Mouse (Mus musculus) CH12F3 (cell line): Measurements from ENCODE around the gene Lmod1.
"Not testable (repeated sequence)": the region's sequence is repeated elsewhere in the genome, so short reads cannot be mapped to it uniquely, and the experiment has no call there.

Source experiments
- in situ Hi-C: fragments of 300-500 bp; cut with MboI; formaldehyde crosslinking; loops from 2 replicates; pipeline ENCODE4 v1.14.3; 2020; ENCODE audit warnings: low sequenced_read_pairs

The Lmod1 gene

GRCm38 (mm10) chr1:135361491-135361890 is 36.9 kb downstream of the Lmod1 start:
- in situ Hi-C loops: no loop called here

- in situ Hi-C loops: no loop called here
Observed at GRCm38 (mm10) chr1:135362115-135362514, 37.5 kb downstream of the Lmod1 start.

GRCm38 (mm10) chr1:135363446-135363845 is 38.8 kb downstream of the Lmod1 start:
- in situ Hi-C loops: no loop called here

GRCm38 (mm10) chr1:135366380-135366779 is 41.8 kb downstream of the Lmod1 start:
- in situ Hi-C loops: no loop called here

- in situ Hi-C loops: no loop called here
Observed at GRCm38 (mm10) chr1:135367005-135367404, 42.4 kb downstream of the Lmod1 start.

GRCm38 (mm10) chr1:135367595-135367994 is 43.0 kb downstream of the Lmod1 start:
- in situ Hi-C loops: no loop called here

- in situ Hi-C loops: no loop called here
Observed at GRCm38 (mm10) chr1:135368245-135368644, 43.6 kb downstream of the Lmod1 start.

GRCm38 (mm10) chr1:135368982-135369381 is 44.4 kb downstream of the Lmod1 start:
- in situ Hi-C loops: no loop called here

- in situ Hi-C loops: no loop called here
Observed at GRCm38 (mm10) chr1:135369415-135369814, 44.8 kb downstream of the Lmod1 start.

- in situ Hi-C loops: no loop called here
Observed at GRCm38 (mm10) chr1:135373171-135373677, 48.6 kb downstream of the Lmod1 start.

GRCm38 (mm10) chr1:135374175-135374867 is 49.7 kb downstream of the Lmod1 start:
- in situ Hi-C loops: no loop called here

- in situ Hi-C loops: loop anchor here (5.0 kb wide), 1 partner anchor 203 kb away; no protein-coding TSS in a partner anchor
Observed at GRCm38 (mm10) chr1:135374868-135375581, 50.4 kb downstream of the Lmod1 start, which contains the start of gene Shisa4. TSS of gene Shisa4 (minus strand) at chr1:135375237.

GRCm38 (mm10) chr1:135378576-135378975 is 54.0 kb downstream of the Lmod1 start:
- in situ Hi-C loops: loop anchor here (5.0 kb wide), 1 partner anchor 206 kb away; no protein-coding TSS in a partner anchor

- in situ Hi-C loops: loop anchor here (5.0 kb wide), 1 partner anchor 207 kb away; no protein-coding TSS in a partner anchor
Observed at GRCm38 (mm10) chr1:135379048-135379447, 54.4 kb downstream of the Lmod1 start.

GRCm38 (mm10) chr1:135380071-135380991 is 55.7 kb downstream of the Lmod1 start:
- in situ Hi-C loops: no loop called here

GRCm38 (mm10) chr1:135381560-135381959 is 57.0 kb downstream of the Lmod1 start:
- in situ Hi-C loops: not testable (repeated sequence)

- in situ Hi-C loops: no loop called here
Observed at GRCm38 (mm10) chr1:135384171-135384570, 59.6 kb downstream of the Lmod1 start.

- in situ Hi-C loops: no loop called here
Observed at GRCm38 (mm10) chr1:135385161-135385560, 60.6 kb downstream of the Lmod1 start.

GRCm38 (mm10) chr1:135399466-135399865 is 74.9 kb downstream of the Lmod1 start:
- in situ Hi-C loops: no loop called here

GRCm38 (mm10) chr1:135401452-135402110 is 77.0 kb downstream of the Lmod1 start:
- in situ Hi-C loops: no loop called here
